Mouse (Mus musculus) embryo, embryonic 11 days (tissue): Measurements from ENCODE around the gene Usp7.

ENCODE experiments used
- DNase-seq: peaks from one replicate; pipeline ENCODE4 v3.0.0-alpha.2; 2015

Gene Usp7

GRCm38 (mm10) chr16:8715513-8716080, 76.5 kb downstream of the Usp7 start:
- DNase-seq: peak; percentile 38

GRCm38 (mm10) chr16:8714851-8715250, 77.3 kb downstream of the Usp7 start:
- no peak for DNase-seq

- peak; percentile 10 for DNase-seq
Measured at GRCm38 (mm10) chr16:8711998-8712397, 80.1 kb downstream of the Usp7 start.

GRCm38 (mm10) chr16:8700586-8700985, 91.5 kb downstream of the Usp7 start:
- no peak for DNase-seq

- no peak for DNase-seq
Measured at GRCm38 (mm10) chr16:8699556-8699955, 92.6 kb downstream of the Usp7 start.

GRCm38 (mm10) chr16:8691206-8691605, 100.9 kb downstream of the Usp7 start:
- no peak for DNase-seq

GRCm38 (mm10) chr16:8689979-8690656, 102.0 kb downstream of the Usp7 start:
- no peak for DNase-seq

- DNase-seq: no peak
Measured at GRCm38 (mm10) chr16:8687559-8688112, 104.5 kb downstream of the Usp7 start.

GRCm38 (mm10) chr16:8686871-8687535, 105.1 kb downstream of the Usp7 start:
- DNase-seq: no peak

- DNase-seq: peak; percentile 74
Measured at GRCm38 (mm10) chr16:8686121-8686870, 105.8 kb downstream of the Usp7 start.

GRCm38 (mm10) chr16:8685087-8685486, 107.0 kb downstream of the Usp7 start:
- no peak for DNase-seq

GRCm38 (mm10) chr16:8680470-8680869, 111.6 kb downstream of the Usp7 start, which contains the start of gene Gm5767:
Gene Gm5767 (plus strand): TSS chr16:8680770.
- DNase-seq: no peak

GRCm38 (mm10) chr16:8679780-8680179, 112.3 kb downstream of the Usp7 start:
- DNase-seq: no peak

GRCm38 (mm10) chr16:8678676-8679075, 113.4 kb downstream of the Usp7 start:
- DNase-seq: no peak

GRCm38 (mm10) chr16:8678035-8678434, 114.1 kb downstream of the Usp7 start:
- DNase-seq: no peak

- peak; percentile 72 for DNase-seq
Measured at GRCm38 (mm10) chr16:8676800-8677199, 115.3 kb downstream of the Usp7 start.

GRCm38 (mm10) chr16:8676228-8676627, 115.9 kb downstream of the Usp7 start:
- no peak for DNase-seq

- no peak for DNase-seq
Measured at GRCm38 (mm10) chr16:8675559-8675958, 116.5 kb downstream of the Usp7 start.

- DNase-seq: peak; percentile 81
Measured at GRCm38 (mm10) chr16:8674165-8674564, 117.9 kb downstream of the Usp7 start.

GRCm38 (mm10) chr16:8673343-8673742, 118.8 kb downstream of the Usp7 start:
- no peak for DNase-seq

- no peak for DNase-seq
Measured at GRCm38 (mm10) chr16:8672811-8673210, 119.3 kb downstream of the Usp7 start.

GRCm38 (mm10) chr16:8672350-8672687, 119.8 kb downstream of the Usp7 start:
- no peak for DNase-seq
